Mouse (Mus musculus) inflammation-experienced regulatory T-cells, adult 16 weeks (primary cell): ENCODE data around the gene BC005624. TPM values are rescaled to one million over a fixed set of nuclear protein-coding genes. Genes with fewer than 3 reads are reported as not detected.

Source experiments
- polyA plus RNA-seq: library from polyadenylated mRNA; unstranded; fragments of 100-300 nt; shearing (Covaris generic); gene quantifications from one replicate; pipeline ENCODE4 v1.2.1, GENCODE M21; 2017

The BC005624 gene
- polyA plus RNA-seq, result 95.7 TPM

DNA sequence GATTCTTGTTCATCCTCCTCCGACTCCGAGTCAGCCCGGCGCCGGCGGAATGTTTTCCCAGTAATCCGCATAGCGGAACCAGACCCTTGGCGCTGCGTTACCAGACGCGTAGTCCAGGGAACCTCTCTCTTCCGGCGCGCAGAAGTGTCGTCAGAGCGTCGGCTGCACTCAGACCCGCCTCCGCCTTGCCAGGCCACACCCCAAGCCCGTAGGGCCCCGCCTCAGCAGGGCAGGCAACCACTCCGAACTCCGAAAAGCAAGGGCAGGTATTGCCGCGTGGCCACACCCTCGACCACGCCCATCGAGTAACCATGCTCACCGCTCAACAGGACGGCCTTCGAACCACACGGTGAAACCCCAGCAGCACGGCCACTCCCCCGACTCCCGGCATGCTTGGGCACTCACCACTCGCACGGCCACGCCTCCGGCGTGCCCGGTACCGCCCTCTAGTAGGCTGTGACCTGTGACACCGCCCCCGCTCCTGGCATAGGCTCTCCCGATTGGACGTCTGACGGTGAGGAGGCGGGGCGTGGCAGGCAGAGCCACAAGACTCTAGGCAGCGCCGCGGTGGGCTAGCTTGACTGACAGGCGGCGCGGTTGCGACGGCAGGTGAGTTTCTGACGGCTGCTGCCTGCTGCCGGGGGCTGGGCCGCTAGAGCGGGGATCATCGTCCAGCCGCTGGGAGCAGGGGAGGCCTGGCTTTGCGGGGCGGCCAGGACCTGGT, at the start of gene BC005624, which contains the start of gene Usp20:
TSS of gene BC005624 (minus strand) at position 412 of the 724 bp plus-strand sequence.
TSS of gene Usp20 (plus strand) at position 490 of the 724 bp plus-strand sequence.

DNA sequence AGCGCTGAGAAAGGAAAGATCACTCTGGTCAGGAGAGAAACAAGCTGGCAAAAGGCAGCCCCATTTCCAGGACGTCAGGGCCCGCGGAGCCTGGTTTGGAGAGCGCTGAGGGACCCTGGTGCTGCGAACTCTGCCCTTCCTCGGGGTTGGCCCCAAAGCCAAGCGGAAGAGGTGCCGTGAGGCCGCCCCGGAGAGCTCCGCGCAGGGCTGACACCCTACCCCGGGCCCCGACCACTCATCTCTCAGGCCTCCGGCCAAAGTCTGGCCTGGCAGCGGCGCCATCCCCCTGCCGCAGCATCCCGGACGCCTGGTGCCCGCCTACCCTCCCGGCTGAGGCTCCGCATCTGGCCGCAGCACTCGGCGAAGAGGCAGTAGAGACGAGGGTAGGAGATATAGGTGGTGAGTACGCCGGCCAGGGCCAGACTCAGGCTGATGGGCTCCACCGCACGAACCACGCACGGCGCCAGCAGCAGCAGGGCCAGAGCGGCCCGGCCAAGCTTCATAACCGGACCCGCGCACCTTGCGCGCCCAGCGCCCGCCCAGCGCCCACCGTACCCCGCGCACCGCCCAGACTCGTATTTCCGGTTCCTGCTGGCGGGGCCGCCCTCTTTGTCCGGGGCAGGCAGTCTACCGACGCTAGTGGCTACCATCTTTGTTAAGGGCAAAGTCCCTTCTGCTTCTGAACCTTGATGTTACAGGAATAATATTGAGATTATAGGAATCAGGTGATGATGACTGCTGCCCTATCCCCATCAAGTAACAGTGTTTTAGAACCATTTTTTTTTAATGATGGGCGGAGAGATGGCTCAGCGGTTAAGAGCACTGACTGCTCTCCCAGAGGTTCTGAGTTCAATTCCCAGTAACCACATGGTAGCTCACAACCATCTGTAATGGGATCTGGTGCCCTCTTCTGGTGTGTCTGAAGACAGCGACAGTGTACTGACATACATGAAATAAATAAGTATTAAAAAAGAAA, 14.4 kb downstream of the BC005624 start, which contains the start of gene Tor1a:
TSS of gene Tor1a (minus strand) at position 582 of the 976 bp plus-strand sequence.

DNA sequence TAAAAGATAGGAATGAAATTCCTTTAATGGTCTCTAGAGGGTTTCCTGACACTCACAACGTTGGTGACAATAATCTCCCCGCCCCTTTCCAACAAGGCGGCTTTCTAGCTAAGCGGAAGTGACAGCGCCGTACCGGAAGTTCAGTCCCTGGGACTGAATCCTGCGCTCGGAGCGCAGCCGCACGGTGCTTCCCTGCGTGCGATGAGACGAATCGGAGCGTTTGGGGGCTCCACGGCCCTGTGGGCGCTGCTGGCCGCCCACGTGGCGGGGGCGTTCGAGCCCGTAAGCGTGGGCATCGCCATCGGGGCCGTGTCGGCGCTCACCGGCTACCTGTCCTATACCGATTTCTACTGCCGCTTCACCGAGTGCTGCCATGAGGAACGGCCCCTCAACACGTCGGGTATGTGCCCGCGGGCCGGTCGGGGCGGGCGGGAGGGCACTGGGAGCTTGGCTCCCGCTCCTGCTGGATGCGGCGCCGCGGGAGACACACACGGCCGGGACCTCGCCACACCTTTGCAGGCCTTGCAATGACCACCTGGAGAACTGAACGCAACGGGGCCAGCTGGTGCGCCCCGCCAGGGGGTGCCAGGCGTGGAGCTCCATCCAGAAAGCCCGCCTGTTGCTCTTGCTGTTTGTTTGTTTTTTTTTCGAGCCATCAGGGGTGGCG, 29.0 kb downstream of the BC005624 start, which contains the start of gene Tor1b:
TSS of gene Tor1b (plus strand) at position 136 of the 667 bp plus-strand sequence.

DNA sequence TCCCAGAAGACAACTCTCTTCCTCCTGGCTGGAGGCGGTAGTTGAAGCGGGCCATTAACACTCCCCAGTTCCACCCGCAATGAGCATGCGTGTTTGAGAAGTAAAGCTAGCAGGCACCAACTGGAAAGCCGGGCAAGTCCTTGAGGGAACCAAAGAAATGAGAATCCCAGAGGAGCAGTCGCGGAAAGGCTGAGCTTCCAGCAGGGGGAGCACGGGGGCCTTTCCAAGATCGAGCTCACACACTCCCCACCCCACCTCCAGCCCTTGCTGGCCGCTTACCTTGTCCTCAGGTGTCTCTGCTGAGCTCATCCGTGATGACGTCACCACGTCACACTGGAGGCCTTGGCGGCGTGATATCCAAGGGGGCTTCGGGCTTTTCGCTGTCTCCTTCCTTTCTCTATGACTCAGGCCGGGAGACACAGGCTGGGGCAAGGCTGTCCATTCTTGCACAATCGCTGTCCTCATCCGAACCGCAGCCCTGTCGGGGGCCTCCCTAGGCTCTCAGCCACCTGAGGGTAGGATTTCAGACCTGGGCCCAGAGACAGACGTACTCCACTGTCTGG, 52.4 kb downstream of the BC005624 start, which contains the start of gene Ptges:
TSS of gene Ptges (minus strand) at position 381 of the 563 bp plus-strand sequence.

Other genes starting within 250 kb of the BC005624 start
- 1.2 TPM for gene 1700001O22Rik, start 178.5 kb downstream of the BC005624 start, polyA plus RNA-seq
- 46.1 TPM for gene Ntmt1, start 174.4 kb downstream of the BC005624 start, polyA plus RNA-seq
- gene Asb6, start 151.9 kb downstream of the BC005624 start, polyA plus RNA-seq, result 67.5 TPM
- gene Prrx2, start 147.2 kb downstream of the BC005624 start, polyA plus RNA-seq, result not detected
- gene Ptges, start 52.3 kb downstream of the BC005624 start, polyA plus RNA-seq, result not detected
- gene Tor1b, start 29.2 kb downstream of the BC005624 start, polyA plus RNA-seq, result 36.3 TPM
- gene Tor1a, start 14.3 kb downstream of the BC005624 start, polyA plus RNA-seq, result 83.3 TPM
- gene Usp20, start 78 bp upstream of the BC005624 start, polyA plus RNA-seq, result 35.3 TPM
- 170 TPM for gene Fnbp1, start 159.8 kb upstream of the BC005624 start, polyA plus RNA-seq
- gene Gpr107, start 170.1 kb upstream of the BC005624 start, polyA plus RNA-seq, result 71.0 TPM